ENCODE assay signal across 9 mouse cellular contexts in genomic region chr4:111495949-111496348, GRCm38 (mm10).
DNase-seq lines count a peak whose midpoint lies in the region; ATAC-seq and TF ChIP-seq lines count a peak whose summit lies in the region.
"Had no signal": no experiment of that assay in that cellular context is flagged by ENCODE, and none has a peak within 500 bp of the region (broad histone marks: within the 10 kb centered on the region; RNA-seq: fewer than 3 reads in every experiment).

No protein-coding gene starts in this region.

- H3K9ac ChIP-seq in ES-E14 (ENCODE audit: insufficient read depth, low read depth, low read length, poor library complexity, severe bottlenecking), result no peak overlapping the region
- no peak overlapping the region for H3K9ac ChIP-seq in forebrain, embryonic 14.5 days (ENCODE audit: low read length)
- no peak overlapping the region for H3K9ac ChIP-seq in hindbrain, embryonic 12.5 days

- H3K27ac ChIP-seq in ES-E14 (ENCODE audit: insufficient read depth, low read depth, low read length, poor library complexity, severe bottlenecking), result no peak overlapping the region
- H3K27ac ChIP-seq in forebrain, embryonic 14.5 days (ENCODE audit: low read depth, low read length), result no peak overlapping the region
- no peak overlapping the region for H3K27ac ChIP-seq in hindbrain, embryonic 12.5 days

- DNase-seq in ES-E14 (ENCODE audit: low read depth, low spot score), result peak; percentile 49
- peak; percentile 40 for DNase-seq in c-Kit-positive CD71-negative TER-119-negative erythroid progenitor cells, embryonic 14.5 days (ENCODE audit: low read depth)
- DNase-seq in forebrain, embryonic 14.5 days (ENCODE audit: low spot score), result peak; percentile 70
- DNase-seq in layer of hippocampus, postnatal 25 days (ENCODE audit: extremely low spot score in 1 of 2, low spot score in 1 of 2), result peak; percentile 66 to 87
- DNase-seq in lung, postnatal 36 days, result peak; percentile 87
- DNase-seq in right cerebral cortex, postnatal 10 days (ENCODE audit: low spot score in 2 of 2), result peak; percentile 57 to 80
- DNase-seq in urinary bladder, postnatal 25 days (ENCODE audit: low spot score), result peak; percentile 75

- no peak overlapping the region for H3K4me3 ChIP-seq in ES-E14 (ENCODE audit: insufficient read depth in 1 of 2, low read depth in 1 of 2, low read length in 2 of 2, poor library complexity in 1 of 2, severe bottlenecking in 1 of 2)
- H3K4me3 ChIP-seq in forebrain, embryonic 14.5 days (ENCODE audit: low read depth, low read length), result no peak overlapping the region
- no peak overlapping the region for H3K4me3 ChIP-seq in hindbrain, embryonic 12.5 days
- H3K4me3 ChIP-seq: erythroblast, embryonic 14.5 days had no signal

- ATAC-seq in forebrain, embryonic 14.5 days, result peak; percentile 70
- peak; percentile 21; the same call in 1 of the 2 replicates for ATAC-seq in hindbrain, embryonic 12.5 days (ENCODE audit: low FRiP score)

- in situ Hi-C loops in ES-E14 (cut with MboI; ENCODE audit: low sequenced_read_pairs in 2 of 2, unreplicated experiment in 2 of 2), result loop anchor here in 1 of 2 experiments (10.0 kb wide), 1 partner anchor 129 kb away; no protein-coding TSS in a partner anchor

- H3K4me2 ChIP-seq in forebrain, embryonic 14.5 days (ENCODE audit: low read length), result no peak overlapping the region
- no peak overlapping the region for H3K4me2 ChIP-seq in hindbrain, embryonic 12.5 days (replicated peaks)

- no peaks in the 10 kb centered on the region for H3K36me3 ChIP-seq in ES-E14 (ENCODE audit: control insufficient read depth, insufficient read depth, low read length, poor library complexity, severe bottlenecking)
- no peaks in the 10 kb centered on the region for H3K36me3 ChIP-seq in forebrain, embryonic 14.5 days (ENCODE audit: control insufficient read depth, insufficient read depth, low read length)
- no peaks in the 10 kb centered on the region for H3K36me3 ChIP-seq in hindbrain, embryonic 12.5 days

- H3K4me1 ChIP-seq in ES-E14 (ENCODE audit: control insufficient read depth in 2 of 2, insufficient read depth in 2 of 2, low read length in 2 of 2, poor library complexity in 1 of 2), result no peaks in the 10 kb centered on the region
- no peaks in the 10 kb centered on the region for H3K4me1 ChIP-seq in forebrain, embryonic 14.5 days (ENCODE audit: control insufficient read depth, insufficient read depth, low read length)
- H3K4me1 ChIP-seq in hindbrain, embryonic 12.5 days, result 0 out of 2 replicates have a peak, but pooled peaks cover 2% of the 10 kb centered on the region

- no peaks in the 10 kb centered on the region for H3K9me3 ChIP-seq in ES-E14 (ENCODE audit: control insufficient read depth, insufficient read depth, low read depth, low read length)
- H3K9me3 ChIP-seq in forebrain, embryonic 14.5 days (replicated peaks; ENCODE audit: control insufficient read depth, low read length), result no peaks in the 10 kb centered on the region
- no peaks in the 10 kb centered on the region for H3K9me3 ChIP-seq in hindbrain, embryonic 12.5 days (replicated peaks)

- H3K27me3 ChIP-seq in forebrain, embryonic 14.5 days (replicated peaks; ENCODE audit: control insufficient read depth, insufficient read depth, low read length), result no peaks in the 10 kb centered on the region
- H3K27me3 ChIP-seq in hindbrain, embryonic 12.5 days, result no peaks in the 10 kb centered on the region

- WGBS in forebrain, embryonic 14.5 days, result 16% methylated on average over 2 of the region's 2 CpGs
- WGBS in hindbrain, embryonic 12.5 days, result 14% methylated on average over 2 of the region's 2 CpGs

TF ChIP-seq in ES-E14, 5 proteins besides CTCF, POLR2A, EP300 and RAD21:
- TF ChIP-seq ZNF384 (IDR thresholded peaks at IDR 0.05; ENCODE audit: low read depth, low read length) (no peak), ZC3H11A (IDR thresholded peaks at IDR 0.05; ENCODE audit: borderline replicate concordance, low read depth, low read length) (0 out of 2 replicates have a peak, but pooled peaks have one; percentile 36)
TF ChIP-seq in ES-E14: peak in this region for 1.
